Mouse (Mus musculus) small intestine, adult 2 months (tissue): ENCODE measurements around the gene Cnih4. TPM values are rescaled to one million over a fixed set of nuclear protein-coding genes. Genes with fewer than 3 reads are reported as not detected.

Experiments
- H3K27ac ChIP-seq: fragments of 200-500 bp; 2 replicates; pipeline ENCODE4 v1.5.1; 2012; ENCODE audit warnings: low read depth, low read length, control low read depth, inconsistent platforms; ENCODE audit not compliant: insufficient read depth
- H3K27me3 ChIP-seq: fragments of 200-500 bp; 2 replicates; pipeline ENCODE4 v1.6.1; 2012; ENCODE audit warnings: mild to moderate bottlenecking, moderate library complexity, low read length, inconsistent platforms; ENCODE audit not compliant: control insufficient read depth, insufficient read depth
- H3K36me3 ChIP-seq: fragments of 200-500 bp; 2 replicates; pipeline ENCODE4 v1.6.1; 2012; ENCODE audit warnings: mild to moderate bottlenecking, low read length, control low read depth, inconsistent platforms; ENCODE audit not compliant: control insufficient read depth, insufficient read depth
- H3K4me1 ChIP-seq: fragments of 200-500 bp; 2 replicates; pipeline ENCODE4 v1.6.1; 2012; ENCODE audit warnings: low read length, inconsistent platforms, mixed read lengths; ENCODE audit not compliant: control insufficient read depth, insufficient read depth, insufficient read length
- H3K4me3 ChIP-seq: fragments of 200-500 bp; 2 replicates; pipeline ENCODE4 v1.5.1; 2012; ENCODE audit warnings: low read depth, mild to moderate bottlenecking, control low read depth, inconsistent platforms, low read length, moderate library complexity
- CTCF ChIP-seq: fragments of 200-500 bp; IDR thresholded peaks from 2 replicates; pipeline ENCODE4 v1.5.1; 2012; ENCODE audit warnings: low read depth, mild to moderate bottlenecking, control low read depth, inconsistent platforms, low read length, moderate library complexity, mixed read lengths; ENCODE audit not compliant: insufficient replicate concordance, insufficient read length; ENCODE audit errors: extremely low read depth
- POLR2A ChIP-seq: fragments of 200-500 bp; IDR thresholded peaks from 2 replicates; pipeline ENCODE4 v1.6.1; 2012; ENCODE audit warnings: low read depth, mild to moderate bottlenecking, control low read depth, inconsistent platforms, low read length, moderate library complexity
- WGBS: fragments of 180-500 bp; shearing (Covaris S2); methylation state at CpG from one replicate; pipeline ENCODE4 v1.1.7; 2018; 5-methylcytosine and 5-hydroxymethylcytosine counted together
- polyA plus RNA-seq: library from polyadenylated mRNA; depleted of rRNA; stranded (reverse); fragments of >200 nt; gene quantifications from 2 replicates; pipeline ENCODE4 v1.2.3, GENCODE M21; 2012

The Cnih4 gene
- polyA plus RNA-seq, 1 experiment: 19.6 TPM

GRCm38 (mm10) chr1:181143609-181143949 is 914 bp upstream of the Cnih4 start:
- Histone ChIP-seq H3K4me1 (no peaks in the 10 kb centered on the region; the same call in 1 of the 2 replicates), H3K27ac (0 out of 2 replicates have a peak overlapping the region, but pooled peaks have one; percentile 83), H3K27me3 (no peaks in the 10 kb centered on the region), H3K4me3 (peak overlapping the region; percentile 92), H3K36me3 (peaks cover 14% of the 10 kb centered on the region)
- WGBS: under 1% methylated on average over 12 of the region's 12 CpGs
- no peak for TF ChIP-seq POLR2A
- TF ChIP-seq CTCF: no peak

GRCm38 (mm10) chr1:181144966-181145365 is 473 bp downstream of the Cnih4 start:
- no peaks in the 10 kb centered on the region; the same call in 1 of the 2 replicates for H3K4me1 ChIP-seq
- peak overlapping the region; percentile 33; the same call in 1 of the 2 replicates for H3K4me3 ChIP-seq
- TF ChIP-seq POLR2A: no peak
- no peak for TF ChIP-seq CTCF
- H3K27me3 ChIP-seq: no peaks in the 10 kb centered on the region
- peak overlapping the region; percentile 32; the same call in 1 of the 2 replicates for H3K27ac ChIP-seq
- H3K36me3 ChIP-seq: peaks cover 7% of the 10 kb centered on the region
- 3% methylated on average over 12 of the region's 12 CpGs for WGBS

DNA sequence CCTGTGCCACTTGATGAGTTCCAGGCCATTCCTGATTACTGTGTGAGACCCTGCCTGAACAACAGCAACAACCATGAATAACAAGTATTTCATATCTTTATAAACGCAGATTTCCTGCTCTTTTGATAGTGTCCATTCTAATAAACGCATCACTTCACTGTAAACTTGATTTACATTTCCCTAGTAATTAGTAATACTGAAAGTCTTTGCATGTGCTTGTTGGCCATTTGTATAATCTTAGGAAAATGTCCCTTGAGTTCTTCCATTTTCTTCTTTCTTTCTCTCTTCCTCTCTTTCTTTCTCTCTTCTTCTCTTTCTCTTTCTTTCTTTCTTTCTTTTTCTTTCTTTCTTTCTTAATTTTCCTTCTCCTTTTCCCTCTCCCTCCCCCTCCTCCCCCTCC is 1.7 kb downstream of the Cnih4 start:
- WGBS: 69% methylated on average over 2 of the region's 2 CpGs
- H3K36me3 ChIP-seq: peaks cover 1% of the 10 kb centered on the region
- H3K27ac ChIP-seq: no peak overlapping the region
- no peak overlapping the region for H3K4me3 ChIP-seq
- H3K4me1 ChIP-seq: no peaks in the 10 kb centered on the region; the same call in 1 of the 2 replicates
- H3K27me3 ChIP-seq: no peaks in the 10 kb centered on the region
- no peak for TF ChIP-seq POLR2A
- no peak for TF ChIP-seq CTCF

DNA sequence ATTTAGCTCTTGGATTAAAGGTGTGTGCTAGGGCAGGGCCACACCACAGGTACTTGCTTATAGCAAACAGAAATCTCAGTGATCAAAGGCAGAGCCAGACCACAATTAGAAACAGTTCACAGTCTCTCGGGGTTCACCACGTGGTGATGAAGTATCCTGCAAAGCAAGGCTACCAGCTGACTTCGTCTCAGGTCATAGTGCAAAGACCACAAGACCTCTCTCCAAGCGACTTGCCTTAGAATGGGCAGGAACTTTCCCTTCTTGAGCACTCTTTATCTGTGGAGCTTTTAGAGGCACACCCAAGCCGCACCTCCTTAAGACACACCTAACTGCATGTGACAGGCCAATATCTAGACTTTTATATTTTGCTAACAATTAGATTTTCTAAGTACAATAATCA is 4.0 kb downstream of the Cnih4 start:
- Histone ChIP-seq H3K4me1 (no peaks in the 10 kb centered on the region; the same call in 1 of the 2 replicates), H3K27me3 (no peaks in the 10 kb centered on the region), H3K27ac (peak overlapping the region; percentile 95), H3K4me3 (no peak overlapping the region), H3K36me3 (peaks cover 3% of the 10 kb centered on the region; the same call in 1 of the 2 replicates)
- TF ChIP-seq POLR2A (no peak), CTCF (no peak)
- WGBS: 19% methylated on average over 5 of the region's 5 CpGs

GRCm38 (mm10) chr1:181149373-181150017 is 5.0 kb downstream of the Cnih4 start:
- no peak overlapping the region for H3K4me3 ChIP-seq
- no peak for TF ChIP-seq CTCF
- TF ChIP-seq POLR2A: no peak
- no peak overlapping the region; the same call in 1 of the 2 replicates for H3K27ac ChIP-seq
- H3K36me3 ChIP-seq: peaks cover 5% of the 10 kb centered on the region
- H3K27me3 ChIP-seq: no peaks in the 10 kb centered on the region
- WGBS: 78% methylated on average over 3 of the region's 3 CpGs
- no peaks in the 10 kb centered on the region; the same call in 1 of the 2 replicates for H3K4me1 ChIP-seq

DNA sequence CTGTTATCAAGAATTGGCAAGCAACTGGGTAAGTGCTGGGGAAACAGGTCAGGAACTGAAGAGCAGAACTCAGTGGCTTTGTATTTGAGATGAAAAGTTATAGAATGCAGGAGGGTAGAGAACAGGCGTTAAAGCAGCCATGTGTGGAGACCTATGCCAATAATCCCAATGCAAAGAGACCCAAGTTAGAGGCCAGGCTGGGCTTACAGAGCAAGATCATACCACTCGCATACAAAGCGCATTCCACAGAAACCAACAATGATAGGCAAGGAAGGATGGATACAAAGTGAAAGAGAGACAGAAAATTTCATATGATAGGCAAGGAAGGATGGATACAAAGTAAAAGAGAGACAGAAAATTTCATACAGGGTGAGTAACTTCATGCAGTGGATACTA is 5.9 kb downstream of the Cnih4 start:
- Histone ChIP-seq H3K4me1 (no peaks in the 10 kb centered on the region; the same call in 1 of the 2 replicates), H3K27me3 (no peaks in the 10 kb centered on the region), H3K27ac (no peak overlapping the region), H3K4me3 (no peak overlapping the region), H3K36me3 (peaks cover 12% of the 10 kb centered on the region)
- TF ChIP-seq CTCF (no peak), POLR2A (no peak)
- WGBS: 73% methylated on average over 3 of the region's 3 CpGs

GRCm38 (mm10) chr1:181150827-181151534 is 6.5 kb downstream of the Cnih4 start:
- TF ChIP-seq CTCF: no peak
- peak; percentile 85 for TF ChIP-seq POLR2A
- Histone ChIP-seq H3K27ac (peak overlapping the region; percentile 84), H3K4me1 (no peaks in the 10 kb centered on the region; the same call in 1 of the 2 replicates), H3K4me3 (peak overlapping the region; percentile 91), H3K36me3 (peaks cover 14% of the 10 kb centered on the region), H3K27me3 (no peaks in the 10 kb centered on the region)
- WGBS: under 1% methylated on average over 59 of the region's 59 CpGs
